ENCODE assay signal across 8 mouse cellular contexts in the genomic region with DNA sequence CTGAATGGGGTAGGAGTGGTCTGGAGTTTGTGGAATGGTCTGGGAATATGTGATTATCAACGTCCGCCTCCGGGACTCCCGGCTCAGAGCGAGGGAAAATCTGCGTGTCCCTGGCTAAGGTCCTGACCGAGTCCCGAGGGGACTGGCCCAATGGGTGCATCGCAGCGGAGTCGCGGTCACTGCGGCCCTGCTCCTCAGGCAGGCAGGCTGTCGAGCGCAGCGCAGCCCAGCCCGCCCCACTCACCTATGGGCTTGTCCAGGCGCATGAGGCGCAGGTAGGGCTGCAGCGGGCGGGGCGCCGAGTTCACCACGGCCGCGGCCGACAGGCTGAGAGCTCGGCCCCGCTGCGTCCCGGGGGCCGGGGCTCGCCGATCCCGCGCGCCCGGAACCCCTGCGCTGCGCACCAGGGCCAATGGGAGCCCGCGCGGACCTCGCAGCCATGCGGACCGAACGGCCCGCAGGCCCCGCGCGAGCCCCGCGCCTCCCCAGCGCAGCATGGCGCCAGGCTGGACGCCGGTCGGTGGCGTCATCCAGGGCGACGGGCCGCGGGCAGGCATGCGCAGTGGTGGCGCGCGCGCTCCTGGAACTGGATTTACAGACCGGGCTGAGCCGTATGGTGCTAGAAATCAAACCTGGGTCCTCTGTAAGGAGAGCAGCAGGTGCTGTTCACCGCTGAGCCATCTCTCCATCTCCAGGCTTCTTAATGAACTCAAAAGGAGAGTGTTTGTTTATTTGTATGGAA. TPM values are rescaled to one million over a fixed set of nuclear protein-coding genes. Genes with fewer than 3 reads are reported as not detected.
DNase-seq lines count a peak whose midpoint lies in the region; ATAC-seq lines count a peak whose summit lies in the region.

No protein-coding gene starts in this region.

- peaks cover 11% of the 10 kb centered on the region for H3K36me3 ChIP-seq in hindbrain, embryonic 10.5 days

- no peaks in the 10 kb centered on the region for H3K9me3 ChIP-seq in hindbrain, embryonic 10.5 days

- H3K27ac ChIP-seq in hindbrain, embryonic 10.5 days: peak overlapping the region; percentile 95

- peak overlapping the region; percentile 82 for H3K4me3 ChIP-seq in hindbrain, embryonic 10.5 days

- peak; percentile 96 for ATAC-seq in frontal cortex, adult (ENCODE audit: low TSS enrichment)

- WGBS in hindbrain, embryonic 10.5 days: under 1% methylated on average over 71 of the region's 71 CpGs

- no peaks in the 10 kb centered on the region for H3K27me3 ChIP-seq in hindbrain, embryonic 10.5 days (ENCODE audit: insufficient read depth, poor library complexity, severe bottlenecking)

- DNase-seq in Muller cell, postnatal 12 days (ENCODE audit: inconsistent ontology term): peak; percentile 86
- DNase-seq in cerebellum, adult 9-10 months: peak; percentile 87
- DNase-seq in hindbrain, embryonic 10.5 days (ENCODE audit: low spot score): peak; percentile 88
- peak; percentile 84 to 91 for DNase-seq in layer of hippocampus, postnatal 10 days (ENCODE audit: low spot score in 2 of 2)
- DNase-seq in lung, postnatal 10 days: peak; percentile 93
- DNase-seq in ovary, postnatal 14 days (ENCODE audit: low spot score): peak; percentile 87
- DNase-seq in thymus, postnatal 10 days (ENCODE audit: low spot score in 2 of 2): peak; percentile 62 to 78

- peaks cover 23% of the 10 kb centered on the region for H3K4me1 ChIP-seq in hindbrain, embryonic 10.5 days (replicated peaks)

RNA-seq across cellular contexts. Expression of a gene that starts 1.0 kb away (rescaled TPM):
- 49.6 and 56.0 TPM in 2 replicates for polyA plus RNA-seq in hindbrain, embryonic 10.5 days (2016; fragmentation: Nextera tagmentation; extraction: Ambion mirVana)
- 10 to 100 TPM; 56.9 to 60.7 TPM for total RNA-seq in layer of hippocampus, postnatal 10 days (2021)

RNA-seq across cellular contexts. Expression of a gene that starts 45.6 kb away (rescaled TPM):
- 1.6 and 2.3 TPM in 2 replicates for polyA plus RNA-seq in hindbrain, embryonic 10.5 days (2016; fragmentation: Nextera tagmentation; extraction: Ambion mirVana)
- total RNA-seq in layer of hippocampus, postnatal 10 days (2021): 1 to 10 TPM in 1 of 2 experiments, under 1 TPM in 1; 0.96 to 1.1 TPM

Comparison
In these comparisons a context has a peak if more than half of its experiments do, and no peak if none do; other contexts are left out.
1. Peak in every context shown above with its lines: DNase-seq, ATAC-seq, H3K4me3 ChIP-seq and H3K27ac ChIP-seq.